Mouse (Mus musculus): ENCODE data around the gene Zfp534. TPM values are rescaled to one million over a fixed set of nuclear protein-coding genes. Genes with fewer than 3 reads are reported as not detected.
"Not testable (repeated sequence)": the region's sequence is repeated elsewhere in the genome, so short reads cannot be mapped to it uniquely, and the experiment has no call there.

Zfp534 gene
- polyA plus RNA-seq (2021) = 0.39 TPM

DNA sequence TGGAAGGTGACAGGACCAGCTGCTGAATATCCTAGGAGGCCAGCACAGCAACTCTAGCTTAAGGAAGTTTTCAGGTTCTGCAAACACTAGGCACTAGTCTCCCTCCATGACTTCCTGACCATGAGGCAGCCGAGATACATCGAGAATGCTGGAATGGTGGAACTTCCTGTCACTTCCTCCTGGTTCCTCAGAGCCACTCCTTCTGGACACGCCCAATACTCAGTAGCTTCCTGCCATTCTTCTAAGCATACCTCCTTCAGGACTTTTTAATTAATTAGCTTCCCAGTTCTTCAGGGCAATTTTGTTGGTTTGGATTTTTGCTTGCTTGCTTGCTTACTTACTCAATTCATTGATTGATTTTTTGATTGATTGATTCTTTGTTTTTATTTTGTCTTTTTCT, at the start of gene Zfp534:
Gene Zfp534 (minus strand): TSS at position 101 of the 400 bp plus-strand sequence.
- ATAC-seq; in situ Hi-C loops (cut with MboI; ENCODE audit: low pct_unique_long_range_greater_than_20kb); POLR2A ChIA-PET; DNase-seq (ENCODE audit: low read depth, low spot score); H3K27me3 ChIP-seq; CTCF ChIA-PET: not testable (repeated sequence)

DNA sequence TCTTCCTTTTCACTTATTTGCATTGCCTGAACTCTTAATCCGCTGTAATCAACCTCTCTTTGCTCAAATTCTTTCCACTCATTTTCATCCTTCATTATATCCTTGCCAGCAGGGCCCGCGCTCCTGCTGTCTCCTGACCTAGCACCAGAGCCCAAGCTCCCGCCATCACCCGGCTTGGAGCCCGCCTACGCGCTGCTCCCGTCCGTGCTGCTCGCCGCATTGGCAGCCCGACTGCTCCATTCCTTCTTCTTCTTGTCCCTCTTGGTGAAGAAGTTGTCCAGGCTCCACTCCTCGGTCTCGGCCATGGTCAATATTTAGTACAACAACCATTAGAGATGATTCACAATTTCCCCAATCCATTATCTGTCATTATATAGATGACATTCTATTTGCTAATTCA, 43.9 kb upstream of the Zfp534 start:
- ATAC-seq; DNase-seq (ENCODE audit: low read depth, low spot score); POLR2A ChIA-PET; in situ Hi-C loops (cut with MboI; ENCODE audit: low pct_unique_long_range_greater_than_20kb); H3K27me3 ChIP-seq; CTCF ChIA-PET: not testable (repeated sequence)

DNA sequence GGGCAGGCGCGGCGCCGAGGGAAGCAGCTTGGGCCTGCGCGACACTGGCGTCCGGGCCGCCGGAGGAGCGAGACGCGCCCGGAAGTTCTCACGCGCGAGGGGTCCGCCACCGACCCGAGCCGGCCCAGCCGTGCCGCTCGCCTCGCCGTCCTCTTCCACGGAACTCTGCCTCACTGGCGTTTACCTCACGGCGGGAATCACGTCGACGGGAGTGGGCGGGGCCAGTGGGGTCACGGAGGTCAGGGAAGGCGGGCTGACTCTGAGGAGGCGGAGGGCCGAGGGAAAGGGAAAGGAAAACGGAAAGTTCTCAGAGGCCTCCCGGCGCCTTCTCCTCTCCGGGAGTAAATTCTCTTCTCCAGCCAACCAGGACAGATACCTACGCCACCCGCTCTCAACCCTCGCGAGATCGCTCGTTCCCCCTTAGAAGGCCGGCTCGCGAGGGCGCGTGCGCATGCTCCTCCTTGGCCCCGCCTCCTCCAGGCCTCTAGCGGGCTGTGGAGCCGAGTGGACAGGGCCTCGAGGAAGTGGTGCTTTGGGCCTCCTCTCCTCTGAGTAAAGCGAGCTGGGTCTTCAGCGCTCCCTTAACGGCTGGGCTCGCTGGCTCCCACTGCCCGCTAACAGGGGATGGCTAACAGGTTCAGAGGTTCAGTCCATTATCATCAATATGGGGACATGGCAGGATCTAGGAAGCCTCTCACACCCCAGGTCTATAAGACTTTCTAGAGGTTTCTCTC, 36.5 kb upstream of the Zfp534 start:
- DNase-seq (ENCODE audit: low read depth, low spot score); CTCF ChIA-PET; POLR2A ChIA-PET; in situ Hi-C loops (cut with MboI; ENCODE audit: low pct_unique_long_range_greater_than_20kb); H3K27me3 ChIP-seq; ATAC-seq: not testable (repeated sequence)

DNA sequence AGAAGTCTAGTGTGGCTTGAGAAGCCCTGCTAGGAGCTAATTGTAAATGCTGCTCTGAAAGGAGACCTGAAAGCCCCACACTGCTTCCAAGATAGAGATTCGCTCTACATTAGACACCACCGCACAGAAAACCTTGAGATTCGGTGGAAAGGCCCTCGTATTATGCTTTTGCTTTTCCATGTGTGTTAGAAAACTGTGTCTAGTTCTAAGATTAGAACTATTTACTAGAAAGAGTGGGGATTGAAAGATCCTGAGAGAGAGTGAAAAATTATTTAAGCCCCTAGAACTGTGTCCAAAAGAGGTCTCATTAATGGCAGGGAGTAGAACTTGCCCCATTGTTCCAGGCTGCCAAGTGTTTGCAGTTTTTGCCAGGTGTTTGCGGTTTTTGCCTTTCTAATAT, 47.1 kb downstream of the Zfp534 start:
- in situ Hi-C loops (cut with MboI; ENCODE audit: low pct_unique_long_range_greater_than_20kb); DNase-seq (ENCODE audit: low read depth, low spot score); ATAC-seq; CTCF ChIA-PET; H3K27me3 ChIP-seq; POLR2A ChIA-PET: not testable (repeated sequence)

DNA sequence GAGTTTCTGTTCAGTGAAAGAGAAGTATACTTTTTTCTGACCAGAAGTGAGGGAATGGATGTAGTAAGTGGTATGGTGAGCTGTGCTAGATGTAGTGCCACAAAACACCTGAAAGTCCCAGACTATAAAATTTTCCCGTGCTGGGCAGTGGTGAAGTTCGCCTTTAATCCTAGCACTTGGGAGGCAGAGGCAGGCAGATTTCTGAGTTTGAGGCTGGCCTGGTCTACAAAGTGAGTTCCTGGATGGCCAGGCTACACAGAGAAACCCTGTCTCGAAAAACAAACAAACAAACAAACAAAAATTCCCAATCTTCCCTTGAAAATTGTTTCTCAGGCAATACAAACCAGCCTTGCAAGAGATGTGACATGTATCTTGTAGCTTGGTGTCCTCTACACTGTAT, 54.9 kb downstream of the Zfp534 start:
- in situ Hi-C loops (cut with MboI; ENCODE audit: low pct_unique_long_range_greater_than_20kb); POLR2A ChIA-PET: not testable (repeated sequence)

DNA sequence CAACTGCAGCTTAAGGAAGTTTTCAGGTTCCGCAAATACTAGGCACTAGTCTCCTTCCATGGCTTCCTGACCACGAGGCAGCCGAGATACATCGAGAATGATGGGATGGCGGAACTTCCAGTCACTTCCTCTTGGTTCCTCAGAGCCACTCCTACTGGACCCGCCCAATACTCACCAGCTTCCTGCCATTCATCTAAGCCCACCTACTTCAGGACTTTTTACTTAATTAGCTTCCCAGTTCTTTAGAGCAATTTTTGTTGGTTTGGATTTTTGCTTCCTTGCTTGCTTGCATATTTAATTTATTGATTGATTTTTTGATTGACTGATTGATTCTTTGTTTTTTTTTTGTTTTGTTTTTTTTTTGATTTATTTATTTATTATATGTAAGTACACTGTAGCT, 59.9 kb downstream of the Zfp534 start, which contains the start of gene Zfp979:
Gene Zfp979 (minus strand): TSS at position 101 of the 400 bp plus-strand sequence.
- CTCF ChIA-PET; POLR2A ChIA-PET; in situ Hi-C loops (cut with MboI; ENCODE audit: low pct_unique_long_range_greater_than_20kb); DNase-seq (ENCODE audit: low read depth, low spot score); H3K27me3 ChIP-seq; ATAC-seq: not testable (repeated sequence)

More for the DNA sequence above, 54.9 kb downstream of the Zfp534 start:
- H3K27me3 ChIP-seq; DNase-seq (ENCODE audit: low read depth, low spot score); CTCF ChIA-PET; ATAC-seq: not testable (repeated sequence)

DNA sequence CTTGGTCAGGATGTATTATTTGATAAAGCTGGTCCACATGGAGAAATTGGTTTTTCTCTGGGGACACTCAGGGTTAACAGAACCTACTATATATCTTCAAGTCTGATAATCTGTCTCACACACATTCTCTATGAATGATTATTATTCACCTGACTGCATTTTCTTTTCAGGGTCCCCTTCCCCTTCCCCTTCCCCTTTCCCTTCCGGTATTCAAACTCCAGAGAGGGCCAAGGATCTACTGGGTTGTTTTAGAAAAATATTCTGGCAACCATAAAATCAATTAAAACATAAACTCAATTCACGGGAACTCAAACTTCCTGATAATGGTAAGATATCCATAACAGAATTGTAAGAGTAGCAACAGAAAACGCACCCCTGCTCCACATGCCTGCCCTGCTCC, 60.4 kb downstream of the Zfp534 start:
- H3K27me3 ChIP-seq; in situ Hi-C loops (cut with MboI; ENCODE audit: low pct_unique_long_range_greater_than_20kb); CTCF ChIA-PET; ATAC-seq; POLR2A ChIA-PET; DNase-seq (ENCODE audit: low read depth, low spot score): not testable (repeated sequence)

DNA sequence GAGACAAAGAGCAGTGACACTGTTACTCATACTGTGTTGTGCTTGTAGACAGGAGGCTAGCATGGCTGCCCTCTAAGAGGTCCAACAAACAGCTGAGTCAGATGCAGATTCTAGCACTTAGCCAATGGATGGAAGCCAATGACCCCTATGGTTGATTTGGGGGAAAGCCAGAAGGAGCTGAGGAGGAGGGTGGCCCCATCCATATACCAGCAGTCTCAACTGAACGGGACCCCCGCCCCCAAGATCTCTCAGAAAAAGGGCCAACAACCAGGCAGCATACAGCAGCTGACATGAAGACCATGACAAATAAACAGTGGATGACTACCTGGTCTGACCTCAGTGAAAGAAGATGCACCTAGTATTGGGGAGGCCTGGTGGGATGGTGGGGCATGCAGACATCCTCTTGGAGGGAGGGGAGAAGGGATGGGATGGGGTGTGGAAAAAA, 68.5 kb downstream of the Zfp534 start:
- CTCF ChIA-PET; H3K27me3 ChIP-seq; ATAC-seq; DNase-seq (ENCODE audit: low read depth, low spot score); POLR2A ChIA-PET; in situ Hi-C loops (cut with MboI; ENCODE audit: low pct_unique_long_range_greater_than_20kb): not testable (repeated sequence)

Other genes with a start within 250 kb of the Zfp534 start
- gene Zfp982, start 210.1 kb downstream of the Zfp534 start, polyA plus RNA-seq (2021) = not detected
- not detected for gene Gm16503, start 162.3 kb downstream of the Zfp534 start, polyA plus RNA-seq (2021)
- gene Zfp985, start 149.3 kb downstream of the Zfp534 start, polyA plus RNA-seq (2021) = 0.04 TPM
- 0.14 TPM for gene Zfp979, start 60.0 kb downstream of the Zfp534 start, polyA plus RNA-seq (2021)
- 0.19 TPM for gene Zfp984, start 107.2 kb upstream of the Zfp534 start, polyA plus RNA-seq (2021)
- 4.4 TPM for gene Zfp933, start 145.8 kb upstream of the Zfp534 start, polyA plus RNA-seq (2021)
- 14.4 TPM for gene Miip, start 166.3 kb upstream of the Zfp534 start, polyA plus RNA-seq (2021)
- 9.3 TPM for gene Fv1, start 166.4 kb upstream of the Zfp534 start, polyA plus RNA-seq (2021)
- gene Mfn2, start 202.2 kb upstream of the Zfp534 start, polyA plus RNA-seq (2021) = 52.4 TPM
- 39.3 TPM for gene Plod1, start 234.2 kb upstream of the Zfp534 start, polyA plus RNA-seq (2021)
- 57.2 TPM for gene 2510039O18Rik, start 238.3 kb upstream of the Zfp534 start, polyA plus RNA-seq (2021)

Measured in Patski (cell line).